Mouse (Mus musculus) Patski (cell line): ENCODE results near the gene Kcnk13. TPM values are rescaled to one million over a fixed set of nuclear protein-coding genes. Genes with fewer than 3 reads are reported as not detected.

Source experiments
- ATAC-seq: fragments of 100-300 bp; one replicate; pipeline ENCODE4 v1.8.0; 2021
- CTCF ChIA-PET: fragments of 350-600 bp; sonication (Branson Sonifier 250); formaldehyde crosslinking; loops from one replicate; lab custom pipeline; 2022; ENCODE audit warnings: inconsistent platforms; lab: Charles Lee
- POLR2A ChIA-PET: fragments of 350-600 bp; sonication (Branson Sonifier 250); formaldehyde crosslinking; loops from one replicate; lab custom pipeline; 2022; ENCODE audit warnings: antibody characterized with exemption, inconsistent platforms; lab: Charles Lee
- DNase-seq: peaks from one replicate; pipeline ENCODE4 v3.0.0-alpha.2; 2011; ENCODE audit warnings: low read depth, low spot score
- H3K27me3 ChIP-seq: fragments of 371-371 bp; one replicate; pipeline ENCODE4 v1.5.1; 2021
- CTCF ChIP-seq: fragments of 100-300 bp; IDR thresholded peaks from one replicate; pipeline ENCODE4 v1.5.1; 2021
- in situ Hi-C: fragments of 300-500 bp; cut with MboI; formaldehyde crosslinking; loops from 3 replicates; pipeline ENCODE4 v1.11.1; 2018; ENCODE audit warnings: low pct_unique_long_range_greater_than_20kb, mixed read lengths
- polyA plus RNA-seq: library from polyadenylated mRNA; unstranded; gene quantifications from one replicate; pipeline ENCODE4 v1.2.3, GENCODE M21; 2021

Gene Kcnk13
- polyA plus RNA-seq, 1 experiment from 2014 or later, result not detected

DNA sequence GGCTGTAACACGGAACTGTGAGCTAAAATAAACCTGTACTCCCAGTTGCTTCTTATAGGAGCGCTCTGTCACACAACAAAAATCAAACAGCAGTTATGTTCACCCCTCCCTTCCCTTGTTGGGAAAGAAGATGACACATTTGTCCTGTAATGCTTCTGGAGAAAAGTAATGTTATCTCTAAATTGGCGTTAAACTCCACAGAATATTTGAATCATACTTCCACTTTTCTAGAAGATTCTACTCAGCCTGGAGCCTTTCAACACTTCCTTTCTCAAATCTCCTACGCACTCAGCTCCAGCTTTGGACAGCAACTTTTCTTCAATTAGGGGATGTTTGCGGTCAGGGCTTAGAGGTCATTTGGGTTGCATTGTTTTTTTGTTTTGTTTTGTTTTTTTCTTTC, 125.0 kb downstream of the Kcnk13 start:
- POLR2A ChIA-PET, result no interaction called here
- ATAC-seq (no peak), DNase-seq (no peak)
- CTCF ChIA-PET, result no interaction called here
- in situ Hi-C loops, result no loop called here
- no peak for TF ChIP-seq CTCF
- H3K27me3 ChIP-seq, result peaks cover 49% of the 10 kb centered on the region

- ChIA-PET CTCF (no interaction called here), POLR2A (no interaction called here)
- in situ Hi-C loops, result no loop called here
- no peak for TF ChIP-seq CTCF
- ATAC-seq (no peak), DNase-seq (no peak)
- peaks cover 49% of the 10 kb centered on the region for H3K27me3 ChIP-seq
Observed at GRCm38 (mm10) chr12:100090750-100091149, 126.5 kb downstream of the Kcnk13 start.

DNA sequence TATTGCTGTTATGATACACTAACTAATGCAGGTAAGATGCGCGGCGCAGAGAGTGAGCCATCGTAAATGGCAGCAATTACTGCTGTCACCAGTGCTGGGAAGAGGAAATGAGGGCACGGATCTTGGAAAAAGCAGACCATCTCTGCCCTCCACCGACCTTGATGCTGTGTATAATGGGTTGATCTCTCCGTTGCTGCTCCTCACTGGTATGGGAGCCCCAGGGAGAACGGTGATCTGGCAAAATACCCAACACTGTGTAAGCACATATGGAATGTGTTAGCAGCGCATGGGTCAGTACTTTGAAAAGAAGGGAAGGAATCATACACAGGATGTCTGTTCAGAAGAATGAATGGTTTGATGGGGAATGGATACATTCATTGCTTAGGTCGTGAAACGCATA, 128.7 kb downstream of the Kcnk13 start:
- no peak for TF ChIP-seq CTCF
- POLR2A ChIA-PET, result no interaction called here
- H3K27me3 ChIP-seq, result peaks cover 33% of the 10 kb centered on the region
- DNase-seq, result no peak
- in situ Hi-C loops, result no loop called here
- CTCF ChIA-PET, result no interaction called here
- no peak for ATAC-seq

GRCm38 (mm10) chr12:100099971-100100706, 135.8 kb downstream of the Kcnk13 start:
- TF ChIP-seq CTCF, result no peak
- CTCF ChIA-PET, result no interaction called here
- in situ Hi-C loops, result loop anchor here (5.0 to 10.0 kb wide), 2 partner anchors 208 to 1015 kb away; no protein-coding TSS in a partner anchor
- no peaks in the 10 kb centered on the region for H3K27me3 ChIP-seq
- ATAC-seq (no peak), DNase-seq (no peak)
- POLR2A ChIA-PET, result no interaction called here

DNA sequence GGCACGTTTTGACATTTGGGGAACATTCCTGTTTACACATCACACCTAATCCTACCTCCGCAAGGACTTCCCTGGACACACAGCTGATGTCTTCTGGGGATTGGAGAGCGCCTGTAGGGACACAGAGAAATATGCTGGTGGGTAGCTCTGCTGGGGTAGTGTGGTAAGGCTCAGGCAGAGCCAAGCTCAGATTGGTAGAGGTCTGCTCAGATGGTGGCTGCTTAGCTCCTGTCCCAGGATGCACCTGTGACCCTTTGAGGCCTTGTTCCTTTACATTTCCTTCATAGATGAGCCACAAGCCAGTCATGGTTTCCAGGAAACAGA, 136.4 kb downstream of the Kcnk13 start:
- in situ Hi-C loops, result loop anchor here (5.0 to 10.0 kb wide), 2 partner anchors 208 to 1016 kb away; no protein-coding TSS in a partner anchor
- TF ChIP-seq CTCF, result no peak
- H3K27me3 ChIP-seq, result no peaks in the 10 kb centered on the region
- no peak for ATAC-seq
- no peak for DNase-seq
- CTCF ChIA-PET, result no interaction called here
- POLR2A ChIA-PET, result no interaction called here

DNA sequence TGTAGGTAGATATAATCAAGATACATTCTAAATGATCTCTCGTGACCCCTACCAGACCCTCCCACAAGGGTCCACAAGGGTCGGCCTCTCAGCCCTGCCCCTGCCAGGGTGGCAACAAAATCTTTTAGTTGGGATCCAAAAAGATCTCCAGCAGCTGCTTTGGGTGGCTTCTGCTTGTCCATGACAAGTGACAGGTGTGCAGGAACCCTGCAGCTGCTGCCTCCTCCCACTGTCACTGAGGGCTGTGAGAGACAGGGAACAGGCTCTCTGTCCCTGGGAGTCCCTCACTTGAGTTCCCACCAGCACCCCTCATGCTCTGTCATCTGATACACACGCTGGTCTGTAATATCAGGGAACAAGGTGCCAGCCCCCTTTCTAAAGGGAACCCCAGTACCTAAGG, 137.4 kb downstream of the Kcnk13 start:
- POLR2A ChIA-PET, result no interaction called here
- in situ Hi-C loops, result loop anchor here (5.0 to 10.0 kb wide), 2 partner anchors 209 to 1017 kb away; no protein-coding TSS in a partner anchor
- CTCF ChIA-PET, result no interaction called here
- no peaks in the 10 kb centered on the region for H3K27me3 ChIP-seq
- no peak for DNase-seq
- TF ChIP-seq CTCF, result no peak
- no peak for ATAC-seq

DNA sequence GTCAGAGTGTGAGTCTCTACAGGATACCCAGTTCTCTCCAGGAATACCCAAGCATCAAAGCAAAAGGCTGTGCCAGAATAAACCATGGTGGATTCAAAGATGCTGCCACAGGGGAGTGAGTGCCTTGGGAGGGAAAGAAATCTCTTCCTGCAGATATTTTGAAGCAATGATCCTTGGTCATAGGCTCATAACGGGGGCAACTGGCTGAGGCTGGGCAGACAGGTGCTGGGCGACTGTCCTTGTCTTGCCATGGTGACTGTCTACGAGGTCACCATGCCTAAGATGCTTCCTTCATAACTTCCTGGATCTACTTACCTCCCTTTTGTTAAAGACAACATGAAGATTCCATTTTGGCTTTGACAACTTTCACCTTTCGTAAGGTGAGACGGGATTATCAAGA, 140.2 kb downstream of the Kcnk13 start:
- no peak for TF ChIP-seq CTCF
- ChIA-PET CTCF (no interaction called here), POLR2A (no interaction called here)
- in situ Hi-C loops, result loop anchor here (5.0 to 10.0 kb wide), 2 partner anchors 212 to 1020 kb away; no protein-coding TSS in a partner anchor
- no peaks in the 10 kb centered on the region for H3K27me3 ChIP-seq
- ATAC-seq (no peak), DNase-seq (no peak)

GRCm38 (mm10) chr12:100106275-100106895, 142.1 kb downstream of the Kcnk13 start:
- peak; percentile 78 for TF ChIP-seq CTCF
- CTCF ChIA-PET, result interaction anchor here (0.9 to 1.7 kb wide), 2 partner anchors 21 to 210 kb away, joined by 3 read pairs; no protein-coding TSS in a partner anchor
- H3K27me3 ChIP-seq, result no peaks in the 10 kb centered on the region
- POLR2A ChIA-PET, result interaction anchor here (0.7 kb wide), 1 partner anchor 206 kb away, joined by 3 read pairs; no protein-coding TSS in a partner anchor
- in situ Hi-C loops, result loop anchor here (5.0 to 10.0 kb wide), 2 partner anchors 144 to 1022 kb away; partner anchors contain the start of gene Kcnk13
- ATAC-seq, result no peak
- no peak for DNase-seq

GRCm38 (mm10) chr12:100107436-100107835, 143.1 kb downstream of the Kcnk13 start:
- TF ChIP-seq CTCF, result no peak

GRCm38 (mm10) chr12:100109986-100110696, 145.8 kb downstream of the Kcnk13 start, which contains the start of gene Psmc1:
Gene Psmc1 (plus strand): TSS chr12:100110154.
- H3K27me3 ChIP-seq, result no peaks in the 10 kb centered on the region
- peak; percentile 67 for DNase-seq
- ChIA-PET POLR2A (interaction anchor here (0.7 kb wide), 3 partner anchors 10 to 738 kb away, joined by 3 to 6 read pairs (median 3); no protein-coding TSS in a partner anchor), CTCF (no interaction called here)
- peak; percentile 63 for ATAC-seq
- no peak for TF ChIP-seq CTCF
- in situ Hi-C loops, result loop anchor here (5.0 to 10.0 kb wide), 2 partner anchors 148 to 1025 kb away; partner anchors contain the start of gene Kcnk13

More at GRCm38 (mm10) chr12:100107436-100107835, 143.1 kb downstream of the Kcnk13 start:
- H3K27me3 ChIP-seq, result no peaks in the 10 kb centered on the region
- POLR2A ChIA-PET, result no interaction called here
- in situ Hi-C loops, result loop anchor here (5.0 to 10.0 kb wide), 2 partner anchors 145 to 1023 kb away; partner anchors contain the start of gene Kcnk13
- DNase-seq (no peak), ATAC-seq (no peak)
- CTCF ChIA-PET, result interaction anchor here (0.9 to 1.7 kb wide), 2 partner anchors 20 to 211 kb away, joined by 3 read pairs; no protein-coding TSS in a partner anchor

Other genes with a start within 250 kb of the Kcnk13 start
- gene Efcab11, start 80.1 kb upstream of the Kcnk13 start, polyA plus RNA-seq, result 3.1 TPM
- gene Tdp1, start 80.0 kb upstream of the Kcnk13 start, polyA plus RNA-seq, result 17.0 TPM
- 191 TPM for gene Psmc1, start 145.7 kb downstream of the Kcnk13 start, polyA plus RNA-seq
- 13.5 TPM for gene Nrde2, start 195.2 kb downstream of the Kcnk13 start, polyA plus RNA-seq
- gene Calm1, start 234.9 kb downstream of the Kcnk13 start, polyA plus RNA-seq, result 442 TPM